Mouse (Mus musculus): ENCODE data around the gene Olfr65.

GRCm38 (mm10) chr7:103928525-103928924 is 25.2 kb downstream of the Olfr65 start, which contains the start of gene Olfr631:
- TF ChIP-seq CTCF (IDR thresholded peaks at IDR 0.05) = no peak
- TF ChIP-seq POLR2A (IDR thresholded peaks at IDR 0.05; ENCODE audit: insufficient read depth, low read depth, low read length) = no peak

Data from heart, adult 2 months (tissue).